Mouse (Mus musculus) liver, embryonic 14.5 days (tissue): ENCODE measurements around the gene Fam57b. TPM values are rescaled to one million over a fixed set of nuclear protein-coding genes. Genes with fewer than 3 reads are reported as not detected.
A peak's percentile ranks its signal among the peaks of the same experiment; 100 is the strongest.
"Not testable (repeated sequence)": the region's sequence is repeated elsewhere in the genome, so short reads cannot be mapped to it uniquely, and the experiment has no call there.

Experiments
- ATAC-seq: fragments of 200-750 bp; cut with Nextera tagmentation; 2 replicates; pipeline ENCODE4 v1.8.0; 2017; ENCODE audit warnings: moderate number of reproducible peaks, mild to moderate bottlenecking, moderate library complexity; ENCODE audit not compliant: insufficient read depth
- DNase-seq, 3 experiments: peaks; one replicate each; pipeline ENCODE4 v3.0.0-alpha.2; 2012 to 2013; ENCODE audit warnings: low read depth in 3 of 3, low spot score in 3 of 3
- H3K27ac ChIP-seq: fragments of 300-500 bp; sonication (generic); 2 replicates; pipeline ENCODE4 v1.5.1; 2014; ENCODE audit warnings: moderate library complexity, mild to moderate bottlenecking, control low read depth, inconsistent platforms
- H3K27me3 ChIP-seq: fragments of 300-500 bp; sonication (generic); 2 replicates; pipeline ENCODE4 v1.6.1; 2014; ENCODE audit warnings: mild to moderate bottlenecking, low read length, moderate library complexity; ENCODE audit not compliant: control insufficient read depth, insufficient read depth
- H3K36me3 ChIP-seq: fragments of 300-500 bp; sonication (generic); replicated peaks from 2 replicates; pipeline ENCODE4 v1.6.1; 2014; ENCODE audit warnings: low read depth; ENCODE audit not compliant: control insufficient read depth, insufficient read depth
- H3K4me1 ChIP-seq, 2 experiments: fragments of 200-500 bp in 1 of 2; fragments of 300-500 bp in 1 of 2; sonication (generic) in 1 of 2; replicated peaks; 2 replicates each; pipeline ENCODE4 v1.6.1; 2012 to 2014; ENCODE audit warnings: antibody characterized with exemption in 1 of 2, inconsistent platforms in 1 of 2, low read length in 1 of 2; ENCODE audit not compliant: control insufficient read depth in 2 of 2, insufficient read depth in 2 of 2
- H3K4me2 ChIP-seq: fragments of 300-500 bp; sonication (generic); 2 replicates; pipeline ENCODE4 v1.6.1; 2014; ENCODE audit warnings: low read depth, mild to moderate bottlenecking, control low read depth, moderate library complexity
- H3K4me3 ChIP-seq, 2 experiments: fragments of 200-500 bp in 1 of 2; fragments of 300-500 bp in 1 of 2; sonication (generic) in 1 of 2; 2 replicates each; pipeline ENCODE4 v1.5.1; 2012 to 2014; ENCODE audit warnings: low read depth in 2 of 2, low read length in 2 of 2, mild to moderate bottlenecking in 2 of 2, control low read depth in 1 of 2, inconsistent platforms in 1 of 2, moderate library complexity in 1 of 2; ENCODE audit not compliant: insufficient read depth in 1 of 2
- H3K9ac ChIP-seq: fragments of 300-500 bp; sonication (generic); replicated peaks from 2 replicates; pipeline ENCODE4 v1.6.1; 2014; ENCODE audit warnings: mild to moderate bottlenecking, control low read depth, moderate library complexity
- H3K9me3 ChIP-seq: fragments of 300-500 bp; sonication (generic); 2 replicates; pipeline ENCODE4 v1.6.1; 2016; ENCODE audit warnings: low read length, mixed read lengths; ENCODE audit not compliant: control insufficient read depth
- CTCF ChIP-seq: IDR thresholded peaks from 2 replicates; pipeline ENCODE4 v1.5.1; 2016; ENCODE audit warnings: antibody characterized with exemption, low read depth, control low read depth
- EP300 ChIP-seq: IDR thresholded peaks from 2 replicates; pipeline ENCODE4 v1.6.1; 2016; ENCODE audit warnings: antibody characterized with exemption, low read depth
- WGBS: fragments of 180-500 bp; shearing (Covaris S2); extraction: QIAGEN DNeasy Blood & Tissue Kit; methylation state at CpG from one replicate; pipeline ENCODE4 v1.1.7; 2014; ENCODE audit not compliant: insufficient replicate concordance; 5-methylcytosine and 5-hydroxymethylcytosine counted together
- polyA plus RNA-seq, 2 experiments: library from polyadenylated mRNA; depleted of rRNA in 1 of 2; stranded (reverse) in 1 of 2; unstranded in 1 of 2; fragments of >200 nt; fragmentation: Nextera tagmentation in 1 of 2; extraction: Ambion mirVana in 1 of 2; gene quantifications; 2 replicates each; pipeline versions ENCODE4 v1.2.1 to v1.2.3; 2012 to 2014

Fam57b gene
- polyA plus RNA-seq, 2 experiments: 0.19 TPM; not detected in 1

DNA sequence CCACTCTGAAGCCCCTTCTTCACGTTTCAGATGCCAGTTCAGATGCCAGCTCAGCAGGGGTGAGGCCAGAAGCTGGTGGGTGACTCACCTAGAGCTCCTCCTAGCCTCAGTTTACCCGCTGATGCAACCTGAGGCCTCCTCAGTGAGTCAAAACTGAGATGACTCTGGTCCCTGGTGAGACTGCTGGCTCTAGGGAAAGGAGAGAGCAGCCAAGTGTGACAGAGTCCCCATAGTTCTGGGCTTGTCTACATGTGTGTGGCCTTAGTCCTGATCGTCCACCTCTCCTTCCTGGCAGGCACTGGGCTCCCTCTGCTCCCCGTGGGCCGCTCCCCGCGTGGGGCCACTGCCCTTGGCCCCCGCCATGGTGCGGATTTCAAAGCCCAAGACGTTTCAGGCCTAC lies 20.0 kb upstream of the Fam57b start:
- 60% methylated on average over 10 of the region's 10 CpGs for WGBS
- peak overlapping the region; percentile 92 for H3K4me2 ChIP-seq
- DNase-seq (no peak), ATAC-seq (no peak)
- H3K9ac ChIP-seq: peak overlapping the region; percentile 97
- H3K9me3 ChIP-seq: no peaks in the 10 kb centered on the region
- H3K4me3 ChIP-seq: peak overlapping the region; percentile 78 to 87
- no peaks in the 10 kb centered on the region for H3K27me3 ChIP-seq
- TF ChIP-seq CTCF (no peak), EP300 (no peak)
- peaks cover 7 to 29% of the 10 kb centered on the region in 2 experiments for H3K4me1 ChIP-seq
- H3K36me3 ChIP-seq: peaks cover 7% of the 10 kb centered on the region
- H3K27ac ChIP-seq: peak overlapping the region; percentile 85

DNA sequence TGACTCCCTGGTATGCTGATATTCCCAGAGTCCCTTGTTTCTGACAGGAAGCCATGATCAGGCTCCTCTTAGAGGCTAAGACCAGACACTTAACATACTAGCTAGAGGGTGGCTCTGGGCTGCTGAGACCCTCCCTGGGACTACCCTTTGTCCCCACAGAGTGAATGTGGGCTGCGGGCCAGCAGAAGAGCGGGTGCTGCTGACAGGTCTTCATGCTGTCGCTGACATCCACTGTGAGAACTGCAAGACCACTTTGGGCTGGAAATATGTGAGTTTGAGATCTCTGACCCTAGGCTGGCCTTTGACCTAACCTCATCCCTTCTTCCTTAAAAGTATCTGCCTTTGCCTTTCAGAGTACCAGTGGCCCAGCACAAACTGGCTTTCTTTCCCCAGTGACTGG lies 19.3 kb upstream of the Fam57b start:
- WGBS: 90% methylated on average over 3 of the region's 3 CpGs
- TF ChIP-seq EP300: no peak
- TF ChIP-seq CTCF: no peak
- peak overlapping the region; percentile 78 to 87; a peak in 3 of 4 replicates for H3K4me3 ChIP-seq

DNA sequence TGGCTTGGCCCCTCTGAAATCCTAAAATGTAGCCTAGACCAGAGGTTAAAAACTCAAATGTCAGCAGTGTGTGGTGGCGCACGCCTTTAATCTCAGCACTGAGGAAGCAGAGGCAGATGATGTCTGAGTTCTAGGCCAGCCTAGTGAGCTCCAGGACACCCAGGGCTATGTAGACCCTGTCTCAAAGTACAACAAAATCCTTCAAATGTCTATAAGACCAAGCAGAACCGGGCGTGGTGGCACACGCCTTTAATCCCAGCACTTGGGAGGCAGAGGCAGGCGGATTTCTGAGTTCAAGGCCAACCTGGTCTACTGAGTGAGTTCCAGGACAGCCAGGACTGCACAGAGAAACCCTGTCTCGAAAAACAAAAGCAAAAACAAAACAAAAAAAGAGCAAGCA lies 18.4 kb upstream of the Fam57b start:
- not testable (repeated sequence) for H3K4me3 ChIP-seq, H3K9me3 ChIP-seq, ATAC-seq, H3K27me3 ChIP-seq, H3K36me3 ChIP-seq, H3K27ac ChIP-seq, H3K9ac ChIP-seq, H3K4me2 ChIP-seq, DNase-seq
- 71% methylated on average over 7 of the region's 7 CpGs for WGBS
- H3K4me1 ChIP-seq: peaks cover 7 to 27% of the 10 kb centered on the region in 2 experiments

More for the DNA sequence above, 19.3 kb upstream of the Fam57b start:
- DNase-seq (no peak), ATAC-seq (no peak)
- peak overlapping the region; percentile 97; the same call in 1 of the 2 replicates for H3K9ac ChIP-seq
- H3K36me3 ChIP-seq: peaks cover 7% of the 10 kb centered on the region
- no peaks in the 10 kb centered on the region for H3K9me3 ChIP-seq
- H3K4me1 ChIP-seq: peaks cover 7 to 29% of the 10 kb centered on the region in 2 experiments
- H3K4me2 ChIP-seq: peak overlapping the region; percentile 92
- peak overlapping the region; percentile 85; the same call in 1 of the 2 replicates for H3K27ac ChIP-seq
- no peaks in the 10 kb centered on the region for H3K27me3 ChIP-seq

DNA sequence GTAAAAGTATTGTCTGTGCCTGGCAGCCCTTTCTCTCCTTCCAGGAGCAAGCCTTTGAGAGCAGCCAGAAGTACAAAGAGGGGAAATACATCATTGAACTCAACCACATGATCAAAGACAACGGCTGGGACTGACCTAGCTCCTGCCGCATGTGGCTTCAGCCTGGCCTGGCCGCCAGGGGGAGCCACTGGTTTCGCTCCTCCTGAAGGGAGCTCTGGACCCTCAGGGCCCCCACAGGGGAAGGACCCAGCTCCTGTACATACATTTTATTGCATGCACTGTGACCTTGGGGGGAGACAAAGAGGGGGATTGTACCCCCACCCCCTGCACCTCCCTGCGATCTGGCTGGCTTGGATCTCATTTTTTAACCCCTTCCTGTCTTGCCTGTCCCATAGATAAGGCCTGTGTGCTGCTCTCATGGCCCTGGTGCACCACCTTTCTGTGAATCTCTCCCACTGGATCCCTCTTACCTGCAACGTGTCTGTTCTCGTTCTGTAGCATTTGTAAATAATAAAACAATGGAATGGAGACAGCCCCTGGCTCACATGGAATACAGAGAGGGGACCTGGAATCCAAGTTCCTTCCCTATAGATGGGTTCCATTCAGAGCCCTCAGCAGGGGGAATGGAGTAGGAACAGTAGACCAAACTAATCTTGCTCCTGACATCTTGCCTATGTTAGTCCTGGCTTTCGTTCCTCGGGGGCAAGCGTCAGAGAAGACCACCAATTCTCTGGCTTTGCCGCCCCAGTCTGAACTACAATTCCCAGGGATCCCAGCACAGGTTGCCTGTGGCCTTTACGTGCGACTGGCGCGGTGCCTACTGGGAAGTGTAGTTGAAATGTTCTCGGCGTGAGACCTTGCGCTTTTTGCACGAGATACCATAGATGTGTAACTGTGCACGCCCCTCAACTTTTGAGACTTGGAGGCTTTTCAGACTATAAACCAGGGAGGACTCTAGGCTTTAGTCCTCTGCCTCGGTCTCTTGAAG lies 17.2 kb upstream of the Fam57b start:
- under 1% methylated on average over 21 of the region's 21 CpGs for WGBS
- H3K27ac ChIP-seq: peak overlapping the region; percentile 59
- TF ChIP-seq EP300 (no peak), CTCF (peak; percentile 99)

DNA sequence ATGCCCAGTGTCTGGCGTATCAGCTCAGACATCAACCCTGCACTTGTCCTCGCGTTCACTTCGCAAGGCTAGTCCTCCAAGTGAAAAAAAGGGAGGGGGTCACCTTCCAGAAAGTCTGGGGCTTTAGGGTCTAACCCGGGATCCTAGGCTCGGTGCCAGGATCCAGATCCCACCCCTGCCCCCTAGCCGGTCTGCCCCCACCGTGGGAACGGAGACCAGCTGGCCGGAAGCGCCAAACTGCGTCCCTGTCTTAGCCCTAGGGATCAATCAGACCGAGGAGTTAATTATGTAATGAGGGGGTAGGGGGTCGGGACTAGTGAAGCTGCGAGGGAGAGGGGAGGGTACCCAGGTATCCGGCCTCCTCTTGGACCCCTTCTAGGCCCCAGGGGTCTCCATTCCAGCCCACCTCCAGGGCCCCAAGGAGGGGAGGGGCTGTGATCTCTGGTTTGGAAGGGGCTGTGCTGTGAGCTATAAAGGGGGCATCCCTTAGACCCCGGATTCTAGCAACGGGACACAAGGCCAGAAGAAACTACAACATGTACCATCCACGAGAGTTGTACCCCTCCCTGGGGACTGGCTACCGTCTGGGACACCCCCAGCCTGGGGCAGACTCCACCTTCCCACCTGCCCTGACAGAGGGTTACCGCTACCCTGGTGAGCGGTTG lies 16.4 kb upstream of the Fam57b start, which contains the start of gene Tbx6:
TSS of gene Tbx6 (plus strand) at position 513 of the 665 bp plus-strand sequence.
- H3K36me3 ChIP-seq: peaks cover 21% of the 10 kb centered on the region
- peaks cover 7 to 15% of the 10 kb centered on the region in 2 experiments for H3K4me1 ChIP-seq
- no peaks in the 10 kb centered on the region for H3K9me3 ChIP-seq
- DNase-seq (no peak), ATAC-seq (no peak)
- H3K4me3 ChIP-seq: peak within 1 kb of the TSS; percentile 48 to 50
- 18% methylated on average over 22 of the region's 22 CpGs for WGBS
- no peaks in the 10 kb centered on the region for H3K27me3 ChIP-seq
- peak within 1 kb of the TSS; percentile 36 for H3K9ac ChIP-seq
- peak within 1 kb of the TSS; percentile 70 for H3K4me2 ChIP-seq
- TF ChIP-seq EP300: no peak
- TF ChIP-seq CTCF: no peak
- H3K27ac ChIP-seq: no peak within 1 kb of the TSS; the same call in 1 of the 2 replicates

More for the DNA sequence above, 17.2 kb upstream of the Fam57b start:
- H3K9me3 ChIP-seq: no peaks in the 10 kb centered on the region
- ATAC-seq (peak; percentile 47), DNase-seq (peak; percentile 66 to 72 (median 67))
- peak overlapping the region; percentile 36 for H3K9ac ChIP-seq
- H3K4me2 ChIP-seq: peak overlapping the region; percentile 70
- H3K4me3 ChIP-seq: peak overlapping the region; percentile 48 to 50
- H3K36me3 ChIP-seq: peaks cover 14% of the 10 kb centered on the region
- no peaks in the 10 kb centered on the region for H3K27me3 ChIP-seq
- H3K4me1 ChIP-seq: peaks cover 7 to 23% of the 10 kb centered on the region in 2 experiments
